In genomic region chr11:117360561-117360960, GRCm38 (mm10) we compare ENCODE assay signal across 12 mouse cellular contexts.
DNase-seq lines count a peak whose midpoint lies in the region; ATAC-seq lines count a peak whose summit lies in the region.
"Had no signal": no experiment of that assay in that cellular context is flagged by ENCODE, and none has a peak within 500 bp of the region (broad histone marks: within the 10 kb centered on the region; RNA-seq: fewer than 3 reads in every experiment).

No protein-coding gene starts in this region.

- no peak overlapping the region for H3K27ac ChIP-seq in embryonic facial prominence, embryonic 12.5 days
- H3K27ac ChIP-seq in embryonic facial prominence, embryonic 10.5 days (replicated peaks): no peak overlapping the region
- H3K27ac ChIP-seq in kidney, embryonic 16.5 days (ENCODE audit: low read length): no peak overlapping the region
- H3K27ac ChIP-seq: forebrain, embryonic 15.5 days; gastrocnemius, adult 2 months; hindbrain, embryonic 12.5 days had no signal

- H3K9ac ChIP-seq in embryonic facial prominence, embryonic 12.5 days: no peak overlapping the region
- H3K9ac ChIP-seq in kidney, embryonic 16.5 days (replicated peaks; ENCODE audit: low read length): no peak overlapping the region
- H3K9ac ChIP-seq: forebrain, embryonic 15.5 days; heart, embryonic 12.5 days; hindbrain, embryonic 12.5 days had no signal

- H3K27me3 ChIP-seq in embryonic facial prominence, embryonic 12.5 days: no peaks in the 10 kb centered on the region
- no peaks in the 10 kb centered on the region for H3K27me3 ChIP-seq in embryonic facial prominence, embryonic 10.5 days (replicated peaks; ENCODE audit: low read depth, poor library complexity, severe bottlenecking)
- H3K27me3 ChIP-seq in kidney, embryonic 16.5 days (ENCODE audit: insufficient read depth, low read length): no peaks in the 10 kb centered on the region
- H3K27me3 ChIP-seq: forebrain, embryonic 15.5 days; heart, embryonic 12.5 days; hindbrain, embryonic 12.5 days had no signal

- no peak overlapping the region for H3K4me2 ChIP-seq in embryonic facial prominence, embryonic 12.5 days (replicated peaks)
- no peak overlapping the region for H3K4me2 ChIP-seq in kidney, embryonic 16.5 days (replicated peaks; ENCODE audit: low read depth, low read length)
- H3K4me2 ChIP-seq: forebrain, embryonic 15.5 days; heart, embryonic 12.5 days; hindbrain, embryonic 12.5 days had no signal

- DNase-seq in embryonic facial prominence, embryonic 10.5 days (ENCODE audit: low spot score): no peak
- DNase-seq in testis, postnatal 14 days (ENCODE audit: low spot score): peak; percentile 46
- DNase-seq in testis, postnatal 10 days (ENCODE audit: low spot score): no peak
- peak; percentile 56 for DNase-seq in ZHBTc4 (ENCODE audit: low read depth, low spot score)
- DNase-seq in gastrocnemius, adult 18-20 months (ENCODE audit: low spot score): no peak

- H3K4me1 ChIP-seq in embryonic facial prominence, embryonic 12.5 days: peaks cover 15% of the 10 kb centered on the region
- H3K4me1 ChIP-seq in embryonic facial prominence, embryonic 10.5 days: peaks cover 28% of the 10 kb centered on the region
- no peaks in the 10 kb centered on the region for H3K4me1 ChIP-seq in kidney, embryonic 16.5 days (ENCODE audit: insufficient read depth, low read length)
- H3K4me1 ChIP-seq: forebrain, embryonic 15.5 days; heart, embryonic 12.5 days had no signal

- H3K36me3 ChIP-seq in embryonic facial prominence, embryonic 12.5 days: peaks cover 74% of the 10 kb centered on the region
- peaks cover 79% of the 10 kb centered on the region for H3K36me3 ChIP-seq in embryonic facial prominence, embryonic 10.5 days (replicated peaks)
- peaks cover 51% of the 10 kb centered on the region for H3K36me3 ChIP-seq in kidney, embryonic 16.5 days (ENCODE audit: insufficient read depth, low read length)

- no peaks in the 10 kb centered on the region for H3K9me3 ChIP-seq in embryonic facial prominence, embryonic 12.5 days
- H3K9me3 ChIP-seq in embryonic facial prominence, embryonic 10.5 days: no peaks in the 10 kb centered on the region
- H3K9me3 ChIP-seq in kidney, embryonic 16.5 days (ENCODE audit: low read length): no peaks in the 10 kb centered on the region
- H3K9me3 ChIP-seq: forebrain, embryonic 15.5 days; hindbrain, embryonic 12.5 days had no signal

- WGBS in embryonic facial prominence, embryonic 12.5 days: 72% methylated on average over 7 of the region's 7 CpGs
- 73% methylated on average over 7 of the region's 7 CpGs for WGBS in embryonic facial prominence, embryonic 10.5 days
- WGBS in kidney, embryonic 16.5 days: 84% methylated on average over 7 of the region's 7 CpGs

- 0 out of 2 replicates have a peak, but pooled peaks have one; percentile 3 for ATAC-seq in embryonic facial prominence, embryonic 12.5 days (ENCODE audit: insufficient number of reproducible peaks, insufficient read depth, low FRiP score, low TSS enrichment)
- no peak for ATAC-seq in kidney, embryonic 16.5 days (ENCODE audit: low FRiP score, low TSS enrichment)
- ATAC-seq: forebrain, embryonic 15.5 days; hindbrain, embryonic 16.5 days had no signal

- no peak overlapping the region for H3K4me3 ChIP-seq in embryonic facial prominence, embryonic 12.5 days
- no peak overlapping the region for H3K4me3 ChIP-seq in embryonic facial prominence, embryonic 10.5 days
- no peak overlapping the region for H3K4me3 ChIP-seq in kidney, embryonic 16.5 days (ENCODE audit: low read length)
- H3K4me3 ChIP-seq: forebrain, embryonic 15.5 days; gastrocnemius, adult 2 months; heart, embryonic 12.5 days; hindbrain, embryonic 12.5 days had no signal

Comparison
In these comparisons a context has a peak if more than half of its experiments do, and no peak if none do; other contexts are left out.
1. DNase-seq: peak in testis, postnatal 14 days (single experiment) and ZHBTc4 (single experiment); none in embryonic facial prominence, embryonic 10.5 days (single experiment), testis, postnatal 10 days (single experiment) and gastrocnemius, adult 18-20 months (single experiment).